Mouse (Mus musculus): ENCODE measurements around the gene Usp49. TPM values are rescaled to one million over a fixed set of nuclear protein-coding genes. Genes with fewer than 3 reads are reported as not detected.

The Usp49 gene
- polyA plus RNA-seq, 1 experiment from 2014 or later: 4.5 TPM

DNA sequence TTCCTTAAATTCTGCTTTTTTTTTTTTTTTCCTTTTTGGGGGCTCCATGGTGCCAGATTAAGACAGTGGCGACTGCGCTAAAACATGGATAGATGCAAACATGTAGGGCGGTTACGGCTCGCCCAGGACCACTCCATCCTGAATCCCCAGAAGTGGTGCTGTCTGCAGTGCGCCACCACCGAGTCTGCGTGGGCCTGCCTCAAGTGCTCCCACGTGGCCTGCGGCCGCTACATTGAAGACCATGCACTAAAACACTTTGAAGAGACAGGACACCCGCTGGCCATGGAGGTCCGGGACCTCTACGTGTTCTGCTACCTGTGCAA is 41.5 kb downstream of the Usp49 start:
- peaks cover 23% of the 10 kb centered on the region for H3K4me1 ChIP-seq
- DNase-seq (ENCODE audit: low spot score): no peak
- H3K27me3 ChIP-seq (ENCODE audit: insufficient read depth, poor library complexity, severe bottlenecking): peaks cover 43% of the 10 kb centered on the region
- H3K36me3 ChIP-seq: 0 out of 2 replicates have a peak, but pooled peaks cover 8% of the 10 kb centered on the region
- H3K27ac ChIP-seq: peak overlapping the region; percentile 75
- peak overlapping the region; percentile 66 for H3K4me3 ChIP-seq
- 11% methylated on average over 14 of the region's 14 CpGs for WGBS
- H3K9me3 ChIP-seq: no peaks in the 10 kb centered on the region

DNA sequence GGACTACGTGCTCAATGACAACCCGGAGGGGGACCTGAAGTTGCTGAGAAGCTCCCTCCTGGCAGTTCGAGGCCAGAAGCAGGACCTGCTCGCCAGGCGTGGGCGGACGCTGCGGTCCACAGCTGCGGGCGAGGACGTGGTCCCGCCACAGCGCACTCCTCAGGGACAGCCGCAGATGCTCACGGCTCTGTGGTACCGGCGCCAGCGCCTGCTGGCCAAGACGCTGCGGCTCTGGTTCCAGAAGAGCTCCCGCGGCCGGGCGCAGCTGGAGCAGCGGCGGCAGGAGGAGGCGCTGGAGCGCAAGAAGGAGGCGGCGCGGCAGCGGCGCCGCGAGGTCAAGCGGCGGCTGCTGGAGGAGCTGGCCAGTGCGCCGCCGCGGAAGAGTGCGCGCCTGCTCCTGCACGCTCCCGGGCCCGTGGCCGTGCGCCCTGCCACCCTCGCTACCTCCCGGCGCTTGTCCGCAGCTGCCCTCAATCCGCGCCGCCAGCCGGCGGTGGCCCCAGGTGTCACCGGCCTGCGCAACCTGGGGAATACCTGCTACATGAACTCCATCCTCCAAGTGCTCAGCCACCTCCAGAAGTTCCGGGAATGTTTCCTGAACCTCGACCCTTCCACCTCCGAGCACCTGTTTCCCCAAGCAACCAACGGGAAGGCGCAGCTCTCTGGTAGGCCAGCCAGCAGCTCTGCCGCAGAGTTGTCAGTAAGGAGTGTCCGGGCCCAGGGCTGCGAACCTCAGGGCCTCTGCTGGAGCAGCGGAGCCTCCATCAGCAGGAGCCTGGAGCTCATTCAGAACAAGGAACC is 42.0 kb downstream of the Usp49 start:
- WGBS: 3% methylated on average over 65 of the region's 68 CpGs
- Histone ChIP-seq H3K27ac (peak overlapping the region; percentile 75), H3K4me1 (peaks cover 23% of the 10 kb centered on the region), H3K36me3 (peaks cover 10% of the 10 kb centered on the region; the same call in 1 of the 2 replicates), H3K27me3 (ENCODE audit: insufficient read depth, poor library complexity, severe bottlenecking) (peaks cover 43% of the 10 kb centered on the region), H3K4me3 (peak overlapping the region; percentile 66), H3K9me3 (no peaks in the 10 kb centered on the region)
- DNase-seq (ENCODE audit: low spot score): no peak

DNA sequence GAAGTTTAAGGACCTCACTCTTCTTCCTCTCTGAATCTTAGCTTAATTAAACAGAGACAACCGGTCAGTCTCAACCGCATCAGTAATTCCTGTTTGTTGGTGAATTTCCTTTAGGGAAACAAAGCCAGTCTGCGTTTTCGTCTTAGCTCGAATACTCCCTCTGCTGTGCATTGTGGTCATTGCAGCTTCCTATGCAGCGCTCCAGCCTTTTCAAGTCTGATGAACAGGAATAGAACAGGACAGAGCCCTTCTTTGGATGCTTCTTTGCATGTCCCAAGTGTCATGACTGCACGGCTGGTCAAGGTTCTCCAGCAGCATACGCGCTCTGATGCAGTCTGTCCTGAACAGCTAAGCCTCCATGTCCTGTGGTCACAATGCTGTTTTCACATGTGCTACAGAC is 46.1 kb downstream of the Usp49 start:
- Histone ChIP-seq H3K4me1 (peaks cover 23% of the 10 kb centered on the region), H3K27me3 (ENCODE audit: insufficient read depth, poor library complexity, severe bottlenecking) (peaks cover 21% of the 10 kb centered on the region), H3K27ac (no peak overlapping the region), H3K9me3 (no peaks in the 10 kb centered on the region), H3K36me3 (peaks cover 41% of the 10 kb centered on the region), H3K4me3 (no peak overlapping the region)
- no peak for DNase-seq (ENCODE audit: low spot score)
- 21% methylated on average over 9 of the region's 9 CpGs for WGBS

DNA sequence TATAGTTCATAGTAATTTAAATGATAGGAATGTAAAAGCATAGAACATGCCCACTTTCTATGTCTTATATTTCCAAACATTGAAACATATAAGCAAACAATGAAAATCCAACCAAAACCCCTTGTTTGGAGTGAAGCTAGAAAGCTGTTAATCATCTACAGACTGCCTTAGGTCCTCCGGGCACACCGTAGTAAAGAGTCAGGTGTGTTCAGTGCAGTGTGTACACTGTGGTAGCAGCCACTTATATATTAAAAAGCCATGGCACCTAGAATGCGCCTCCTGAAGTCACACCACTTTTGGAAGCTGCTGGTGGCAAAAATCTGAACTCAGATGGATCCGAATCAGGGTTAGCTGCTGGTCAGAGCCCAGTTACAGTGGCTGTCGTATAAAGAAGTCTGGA is 47.7 kb downstream of the Usp49 start:
- WGBS: 81% methylated on average over 5 of the region's 5 CpGs
- peaks cover 56% of the 10 kb centered on the region for H3K36me3 ChIP-seq
- no peak overlapping the region for H3K27ac ChIP-seq
- peaks cover 9% of the 10 kb centered on the region for H3K27me3 ChIP-seq (ENCODE audit: insufficient read depth, poor library complexity, severe bottlenecking)
- no peak overlapping the region for H3K4me3 ChIP-seq
- no peaks in the 10 kb centered on the region for H3K9me3 ChIP-seq
- peaks cover 10% of the 10 kb centered on the region; the same call in 1 of the 2 replicates for H3K4me1 ChIP-seq
- no peak for DNase-seq (ENCODE audit: low spot score)

DNA sequence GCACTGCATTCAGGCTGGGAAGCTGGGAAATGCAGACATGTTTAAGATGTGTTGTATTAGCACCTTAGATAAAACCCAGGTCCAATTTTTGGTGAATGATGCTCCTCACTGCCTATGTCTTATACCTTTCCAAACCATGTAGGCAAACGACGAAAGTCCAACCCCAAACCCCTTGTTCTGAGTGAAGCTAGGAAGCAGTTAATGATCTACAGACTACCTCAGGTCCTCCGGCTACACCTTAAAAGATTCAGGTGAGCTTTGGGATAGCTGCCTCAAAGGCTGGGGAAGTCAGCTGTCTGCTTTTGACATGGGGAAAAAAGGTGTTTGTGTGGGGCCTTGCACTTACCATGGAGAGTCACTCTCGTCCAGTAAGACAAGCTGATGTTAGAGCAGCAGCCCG is 48.2 kb downstream of the Usp49 start:
- DNase-seq (ENCODE audit: low spot score): no peak

DNA sequence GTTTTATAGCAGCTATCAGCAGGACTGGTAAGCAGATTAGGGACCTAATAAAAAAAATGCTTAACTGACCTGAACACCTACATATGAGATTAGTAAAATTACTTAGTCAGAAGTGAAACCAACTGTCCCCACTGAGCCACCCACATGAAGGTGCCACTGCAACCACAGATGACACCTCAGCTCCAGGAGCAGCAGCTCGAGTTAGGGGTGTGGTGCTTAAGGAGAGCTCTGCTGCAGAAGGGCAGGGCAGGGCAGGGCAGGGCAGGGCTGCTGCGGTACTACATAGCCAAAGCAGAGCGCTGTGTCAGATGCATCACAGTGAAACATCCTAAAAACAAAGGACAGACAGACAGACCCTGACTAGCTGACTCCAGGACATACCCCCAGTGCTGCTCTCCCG is 52.3 kb downstream of the Usp49 start:
- Histone ChIP-seq H3K27me3 (ENCODE audit: insufficient read depth, poor library complexity, severe bottlenecking) (no peaks in the 10 kb centered on the region), H3K4me3 (no peak overlapping the region), H3K9me3 (no peaks in the 10 kb centered on the region), H3K27ac (no peak overlapping the region), H3K4me1 (peaks cover 8% of the 10 kb centered on the region), H3K36me3 (peaks cover 75% of the 10 kb centered on the region)
- 78% methylated on average over 4 of the region's 4 CpGs for WGBS
- no peak for DNase-seq (ENCODE audit: low spot score)

More for the DNA sequence above, 48.2 kb downstream of the Usp49 start:
- Histone ChIP-seq H3K36me3 (peaks cover 59% of the 10 kb centered on the region), H3K27me3 (ENCODE audit: insufficient read depth, poor library complexity, severe bottlenecking) (peaks cover 4% of the 10 kb centered on the region), H3K9me3 (no peaks in the 10 kb centered on the region), H3K27ac (no peak overlapping the region), H3K4me3 (no peak overlapping the region), H3K4me1 (peaks cover 6% of the 10 kb centered on the region; the same call in 1 of the 2 replicates)
- WGBS: 84% methylated on average over 5 of the region's 5 CpGs

DNA sequence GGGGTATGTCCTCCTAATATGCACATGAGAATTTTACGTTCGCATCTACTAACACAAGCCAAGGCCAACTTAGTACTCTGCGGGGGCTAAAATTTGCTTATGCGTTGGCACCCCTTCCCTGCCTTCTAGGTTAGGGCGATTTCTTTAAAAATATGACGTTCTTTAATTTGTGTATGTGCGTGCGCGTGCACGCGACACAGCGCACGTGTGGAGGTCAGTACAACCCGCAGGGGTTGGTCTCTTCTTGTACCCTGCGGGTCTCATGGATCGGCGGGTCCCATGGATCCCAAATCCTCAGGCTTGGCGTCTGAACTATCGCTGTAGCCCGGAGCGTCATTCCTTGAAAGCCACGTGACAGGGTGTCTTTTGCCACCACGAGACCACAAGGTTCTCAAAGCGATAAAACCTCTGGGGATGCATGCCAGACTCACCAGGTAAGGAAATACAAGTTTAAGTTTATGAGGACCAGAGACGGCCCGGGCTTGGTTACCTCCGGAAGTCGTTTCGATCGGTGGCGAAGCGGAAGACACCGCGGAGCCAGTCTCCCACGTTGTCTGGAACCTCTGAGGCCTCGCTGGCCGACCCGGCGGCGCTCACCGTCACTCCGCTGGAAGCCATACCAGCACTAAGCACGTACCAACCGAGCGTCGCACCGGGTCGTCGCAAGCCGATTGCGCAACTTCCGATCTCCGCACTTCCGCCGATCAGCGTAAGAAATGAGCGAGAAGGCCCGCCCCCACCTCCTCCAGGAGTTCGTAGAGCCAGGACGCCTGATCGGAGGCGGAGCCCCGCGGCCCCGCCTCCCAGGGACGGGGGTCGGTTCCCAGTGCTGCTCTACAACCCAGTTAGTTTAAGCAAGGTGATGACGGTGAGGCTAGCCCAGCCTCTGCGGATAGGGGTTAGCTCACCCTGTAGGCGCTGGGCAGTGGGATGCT is 57.2 kb downstream of the Usp49 start:
- Histone ChIP-seq H3K4me3 (peak overlapping the region; percentile 90), H3K27me3 (ENCODE audit: insufficient read depth, poor library complexity, severe bottlenecking) (peaks cover 34% of the 10 kb centered on the region), H3K9me3 (no peaks in the 10 kb centered on the region), H3K36me3 (peaks cover 33% of the 10 kb centered on the region), H3K27ac (peak overlapping the region; percentile 89), H3K4me1 (peaks cover 24% of the 10 kb centered on the region)
- WGBS: under 1% methylated on average over 70 of the region's 70 CpGs
- DNase-seq (ENCODE audit: low spot score): peak; percentile 98

DNA sequence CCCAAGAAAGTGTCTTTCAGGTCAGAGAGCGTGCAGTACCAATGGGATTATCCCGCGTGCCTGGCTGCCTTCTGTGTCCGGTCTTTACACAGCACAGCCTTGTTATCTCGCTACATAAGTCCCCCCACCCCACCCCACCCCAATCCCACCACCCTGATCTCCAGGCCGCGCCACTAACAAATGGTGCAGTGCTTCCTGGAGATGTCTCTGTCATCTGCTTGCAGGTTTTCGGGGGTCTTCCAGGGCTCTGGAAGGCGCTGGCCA is 57.8 kb downstream of the Usp49 start, which contains the start of gene Tomm6:
Gene Tomm6, minus strand, starts transcription at position 43 of the 264 bp plus-strand sequence.
- Histone ChIP-seq H3K4me3 (peak within 1 kb of the TSS; percentile 90), H3K27me3 (ENCODE audit: insufficient read depth, poor library complexity, severe bottlenecking) (peaks cover 40% of the 10 kb centered on the region), H3K9me3 (no peaks in the 10 kb centered on the region), H3K36me3 (peaks cover 28% of the 10 kb centered on the region), H3K27ac (peak within 1 kb of the TSS; percentile 89), H3K4me1 (peaks cover 25% of the 10 kb centered on the region)
- no peak for DNase-seq (ENCODE audit: low spot score)
- under 1% methylated on average over 9 of the region's 9 CpGs for WGBS

DNA sequence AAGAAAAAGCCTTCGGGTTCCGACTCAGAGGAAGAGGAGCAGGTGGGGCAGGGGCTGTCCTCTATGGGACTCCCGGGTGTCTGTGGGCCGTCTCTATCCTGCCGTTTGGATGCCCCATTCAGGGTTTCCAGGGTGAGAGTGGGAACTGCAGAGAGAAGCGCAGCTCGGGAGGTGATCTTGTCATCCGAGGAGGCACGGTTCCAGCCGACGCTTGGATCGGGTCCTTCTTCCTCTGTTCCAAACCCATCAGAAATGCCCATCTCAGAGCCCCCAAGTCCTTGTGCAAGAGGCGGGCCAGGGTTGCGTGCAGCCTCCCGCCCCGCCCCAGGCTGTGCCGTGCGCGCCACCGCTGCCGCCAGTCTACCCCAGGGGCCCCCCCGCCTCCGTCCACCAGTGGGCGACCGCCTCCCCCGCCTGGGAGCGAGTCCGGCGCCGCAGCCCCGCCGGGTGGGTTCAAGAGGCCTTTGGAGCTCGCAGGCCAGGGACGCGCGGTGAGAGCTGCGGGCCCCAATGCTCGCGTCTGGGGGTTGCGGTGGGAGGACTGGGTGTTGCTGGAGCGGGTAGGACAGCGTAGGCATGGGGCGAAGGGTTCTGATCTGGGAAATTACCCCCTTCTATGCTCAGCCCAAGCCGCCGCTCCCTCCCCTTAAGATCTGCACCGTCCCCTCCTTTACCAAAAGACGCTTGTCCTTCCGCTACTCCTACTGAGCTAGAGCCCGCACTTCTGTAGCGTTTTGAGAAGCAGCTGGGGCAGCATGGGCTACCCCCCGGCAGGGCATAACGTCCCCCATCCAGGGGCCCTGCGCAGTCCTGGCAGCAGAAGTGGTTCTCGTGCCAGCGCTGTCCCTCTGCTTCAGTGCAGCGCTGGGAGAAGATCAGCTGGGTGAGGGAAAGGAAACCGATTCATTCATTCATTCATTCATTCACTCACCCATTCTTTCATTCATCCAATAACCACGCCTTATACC is 58.4 kb downstream of the Usp49 start, which contains the start of gene Frs3:
Gene Frs3, plus strand, starts transcription at position 423 of the 968 bp plus-strand sequence.
- H3K4me3 ChIP-seq: peak within 1 kb of the TSS; percentile 90
- H3K36me3 ChIP-seq: peaks cover 25% of the 10 kb centered on the region
- no peaks in the 10 kb centered on the region for H3K9me3 ChIP-seq
- peaks cover 31% of the 10 kb centered on the region for H3K4me1 ChIP-seq
- DNase-seq (ENCODE audit: low spot score): peak; percentile 92
- 2% methylated on average over 58 of the region's 58 CpGs for whole genome bisulfite sequencing
- peaks cover 45% of the 10 kb centered on the region for H3K27me3 ChIP-seq (ENCODE audit: insufficient read depth, poor library complexity, severe bottlenecking)
- H3K27ac ChIP-seq: peak within 1 kb of the TSS; percentile 89

DNA sequence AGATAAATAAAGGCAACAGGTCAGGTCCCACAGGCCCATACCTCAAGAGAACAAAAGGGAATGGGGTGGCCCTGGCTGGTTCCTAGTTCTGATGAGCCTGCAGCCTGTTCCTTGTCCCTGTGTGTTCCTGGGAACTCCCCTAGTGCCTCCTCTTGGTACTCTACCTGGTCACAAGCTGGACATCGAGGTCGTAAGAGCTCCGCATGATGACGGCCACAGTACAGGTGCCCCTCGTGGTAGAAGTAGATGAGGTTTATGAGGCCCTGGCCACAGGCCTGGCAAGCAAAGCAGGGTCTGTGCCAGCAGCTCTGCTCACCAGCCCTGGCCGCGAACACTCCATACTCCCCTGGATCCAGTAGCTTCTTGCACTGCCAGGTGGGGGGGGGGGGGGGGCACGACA is 59.4 kb downstream of the Usp49 start:
- no peaks in the 10 kb centered on the region for H3K9me3 ChIP-seq
- DNase-seq (ENCODE audit: low spot score): no peak
- H3K27me3 ChIP-seq (ENCODE audit: insufficient read depth, poor library complexity, severe bottlenecking): peaks cover 45% of the 10 kb centered on the region
- H3K4me1 ChIP-seq: peaks cover 41% of the 10 kb centered on the region
- WGBS: 83% methylated on average over 8 of the region's 8 CpGs
- peaks cover 16% of the 10 kb centered on the region for H3K36me3 ChIP-seq
- H3K4me3 ChIP-seq: no peak overlapping the region; the same call in 1 of the 2 replicates
- H3K27ac ChIP-seq: no peak overlapping the region

DNA sequence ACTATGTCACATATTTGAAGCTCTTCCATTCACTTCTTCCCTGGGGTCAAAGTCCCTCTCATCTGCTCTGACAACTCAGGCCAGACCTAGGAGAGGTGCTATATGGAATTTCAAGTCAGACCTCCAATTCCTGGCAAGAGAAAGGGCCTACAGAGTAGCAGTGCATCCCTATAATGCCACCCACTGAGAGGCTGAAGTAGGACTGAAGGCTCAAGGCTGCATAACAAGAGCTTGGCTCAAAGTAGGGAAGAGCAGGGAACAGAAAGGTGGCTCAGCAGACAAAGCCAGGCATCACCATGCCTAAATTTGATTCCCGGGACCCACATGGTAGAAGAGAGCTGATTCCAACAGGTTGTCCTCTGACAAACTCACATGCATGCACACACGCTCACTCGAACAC is 61.2 kb downstream of the Usp49 start:
- no peak overlapping the region for H3K4me3 ChIP-seq
- WGBS: 89% methylated on average over 3 of the region's 3 CpGs
- no peak for DNase-seq (ENCODE audit: low spot score)
- peaks cover 45% of the 10 kb centered on the region for H3K4me1 ChIP-seq
- peaks cover 2% of the 10 kb centered on the region; the same call in 1 of the 2 replicates for H3K36me3 ChIP-seq
- no peak overlapping the region for H3K27ac ChIP-seq
- H3K9me3 ChIP-seq: no peaks in the 10 kb centered on the region
- peaks cover 48% of the 10 kb centered on the region for H3K27me3 ChIP-seq (ENCODE audit: insufficient read depth, poor library complexity, severe bottlenecking)
